Mouse (Mus musculus) heart, adult 2 months (tissue): ENCODE data around the gene Tlx1. TPM values are rescaled to one million over a fixed set of nuclear protein-coding genes. Genes with fewer than 3 reads are reported as not detected.

Experiments used
- DNase-seq, 2 experiments: peaks; one replicate each; pipeline ENCODE4 v3.0.0; 2021
- H3K27ac ChIP-seq: fragments of 200-600 bp; 2 replicates; pipeline ENCODE4 v1.8.1; 2022
- H3K27me3 ChIP-seq: fragments of 200-500 bp; 2 replicates; pipeline ENCODE4 v1.6.1; 2012; ENCODE audit warnings: mild to moderate bottlenecking, low read length, inconsistent platforms, mixed read lengths; ENCODE audit not compliant: control insufficient read depth, insufficient read depth
- H3K36me3 ChIP-seq: fragments of 200-500 bp; 2 replicates; pipeline ENCODE4 v1.6.1; 2012; ENCODE audit warnings: low read length, inconsistent platforms; ENCODE audit not compliant: control insufficient read depth, insufficient read depth
- H3K4me1 ChIP-seq: fragments of 200-500 bp; 2 replicates; pipeline ENCODE4 v1.6.1; 2011; ENCODE audit warnings: low read length; ENCODE audit not compliant: control insufficient read depth, insufficient read depth
- H3K4me3 ChIP-seq: fragments of 200-600 bp; 2 replicates; pipeline ENCODE4 v1.8.1; 2022
- H3K79me2 ChIP-seq: fragments of 200-500 bp; replicated peaks from 2 replicates; pipeline ENCODE4 v1.6.1; 2012; ENCODE audit warnings: mild to moderate bottlenecking, inconsistent platforms, low read length, moderate library complexity, mixed read lengths; ENCODE audit not compliant: control insufficient read depth, insufficient read depth
- H3K9ac ChIP-seq: fragments of 200-500 bp; 2 replicates; pipeline ENCODE4 v1.6.1; 2012; ENCODE audit warnings: low read depth, mild to moderate bottlenecking, control low read depth, inconsistent platforms, low read length, mixed read lengths
- CTCF ChIP-seq: fragments of 200-600 bp; IDR thresholded peaks from 2 replicates; pipeline ENCODE4 v1.8.1; 2022; ENCODE audit warnings: antibody characterized with exemption, mild to moderate bottlenecking, moderate library complexity
- EP300 ChIP-seq: fragments of 200-500 bp; IDR thresholded peaks from 2 replicates; pipeline ENCODE4 v1.6.1; 2011; ENCODE audit warnings: low read depth, low read length, control low read depth; ENCODE audit not compliant: insufficient read depth
- POLR2A ChIP-seq: fragments of 200-500 bp; IDR thresholded peaks from 2 replicates; pipeline ENCODE4 v1.6.1; 2011; ENCODE audit warnings: mild to moderate bottlenecking, low read depth, low read length, control low read depth; ENCODE audit not compliant: insufficient read depth
- WGBS: fragments of 180-500 bp; shearing (Covaris S2); methylation state at CpG from one replicate; pipeline ENCODE4 v1.1.7; 2018; 5-methylcytosine and 5-hydroxymethylcytosine counted together
- intact Hi-C: fragments of 180-260 bp; cut with DNase I; formaldehyde crosslinking; loops from one replicate; pipeline ENCODE4 v1.15.1; 2025
- polyA plus RNA-seq: library from polyadenylated mRNA; depleted of rRNA; stranded (reverse); fragments of >200 nt; gene quantifications from 2 replicates; pipeline ENCODE4 v1.2.3, GENCODE M21; 2012
- total RNA-seq, 2 experiments: library from RNA; stranded (reverse); gene quantifications; 2 replicates each; pipeline ENCODE4 v1.2.3; 2021

Tlx1 gene
- total and polyA plus RNA-seq, 3 experiments = 0.10 to 0.20 (median 0.11) TPM

DNA sequence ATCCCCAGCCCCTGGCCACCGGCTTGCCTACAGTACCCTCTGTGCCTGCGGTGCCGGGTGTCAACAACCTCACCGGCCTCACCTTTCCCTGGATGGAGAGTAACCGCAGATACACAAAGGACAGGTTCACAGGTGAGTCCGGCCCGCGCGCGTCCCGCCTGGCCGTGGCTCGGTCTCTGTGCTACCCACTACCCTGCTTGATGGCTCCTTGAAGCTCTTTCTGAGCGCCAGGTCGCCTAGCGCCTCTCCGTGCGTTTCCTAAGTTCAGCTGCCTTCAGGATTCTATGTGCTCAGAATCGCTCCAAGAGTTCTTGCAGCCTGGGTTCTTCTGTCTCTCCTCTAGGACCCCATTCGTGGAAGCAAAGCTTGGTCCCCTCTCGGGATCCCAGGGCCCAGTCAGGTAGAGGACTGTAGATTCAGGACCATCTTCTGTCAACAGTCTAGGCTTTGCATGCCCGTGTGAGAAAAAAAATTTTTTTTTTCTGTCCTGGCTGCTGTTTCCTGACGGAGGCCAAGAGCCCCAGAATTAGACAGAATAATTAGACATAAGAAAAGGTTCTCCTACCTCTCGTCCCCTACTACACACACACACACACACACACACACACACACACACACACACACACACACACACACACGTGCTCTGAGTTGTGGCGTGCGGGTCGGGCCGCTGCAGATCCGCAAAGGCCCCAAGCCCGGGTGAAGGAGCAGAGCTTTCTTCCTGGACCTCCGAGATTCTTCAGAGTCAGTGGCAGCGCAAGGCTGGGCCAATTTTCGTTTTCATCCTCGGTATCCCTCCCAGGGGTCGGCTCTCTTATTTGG is 1.1 kb downstream of the Tlx1 start:
- no peak for TF ChIP-seq POLR2A
- no peak for TF ChIP-seq CTCF
- no peak for TF ChIP-seq EP300
- Histone ChIP-seq H3K79me2 (no peaks in the 10 kb centered on the region), H3K27me3 (peaks cover 35% of the 10 kb centered on the region), H3K9ac (no peak overlapping the region), H3K27ac (no peak overlapping the region), H3K36me3 (no peaks in the 10 kb centered on the region), H3K4me3 (no peak overlapping the region; the same call in 1 of the 2 replicates), H3K4me1 (no peaks in the 10 kb centered on the region)
- 20% methylated on average over 36 of the region's 36 CpGs for WGBS
- no peak for DNase-seq
- intact Hi-C loops = no loop called here

GRCm38 (mm10) chr19:45152183-45152650 is 1.7 kb downstream of the Tlx1 start:
- peaks cover 32% of the 10 kb centered on the region for H3K27me3 ChIP-seq
- no peaks in the 10 kb centered on the region for H3K79me2 ChIP-seq
- H3K4me3 ChIP-seq = no peak overlapping the region
- no peak overlapping the region for H3K27ac ChIP-seq
- H3K4me1 ChIP-seq = no peaks in the 10 kb centered on the region
- H3K9ac ChIP-seq = no peak overlapping the region
- DNase-seq = no peak
- H3K36me3 ChIP-seq = no peaks in the 10 kb centered on the region
- TF ChIP-seq CTCF (no peak), POLR2A (no peak), EP300 (no peak)
- intact Hi-C loops = no loop called here
- WGBS = 58% methylated on average over 8 of the region's 8 CpGs

- Histone ChIP-seq H3K27me3 (peaks cover 31% of the 10 kb centered on the region), H3K4me3 (peak overlapping the region; percentile 33), H3K79me2 (no peaks in the 10 kb centered on the region), H3K27ac (no peak overlapping the region), H3K4me1 (no peaks in the 10 kb centered on the region), H3K9ac (peak overlapping the region; percentile 12; the same call in 1 of the 2 replicates), H3K36me3 (no peaks in the 10 kb centered on the region)
- 9% methylated on average over 44 of the region's 44 CpGs for WGBS
- TF ChIP-seq EP300 (no peak), CTCF (no peak), POLR2A (no peak)
- DNase-seq = peak in 1 of 2 experiments; percentile 27
- intact Hi-C loops = no loop called here
Observed at GRCm38 (mm10) chr19:45153311-45154058, 3.0 kb downstream of the Tlx1 start.

DNA sequence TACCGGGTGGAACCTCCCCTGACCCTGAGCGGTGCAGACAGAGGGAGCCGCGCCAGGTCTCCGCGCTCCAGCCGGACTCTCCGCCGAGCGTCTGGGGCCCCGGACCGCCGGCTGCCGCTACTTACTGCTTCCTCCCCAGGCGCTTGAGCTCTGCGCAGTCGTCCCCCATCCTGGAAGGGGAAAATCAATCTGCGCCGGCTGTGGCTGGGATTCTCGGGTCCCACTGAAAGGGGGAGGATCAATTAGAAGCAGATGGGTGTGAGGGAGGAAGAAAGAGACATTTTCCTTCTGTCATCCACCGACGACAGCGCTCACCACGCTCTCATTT is 3.5 kb downstream of the Tlx1 start:
- H3K9ac ChIP-seq = no peak overlapping the region
- H3K27me3 ChIP-seq = peaks cover 31% of the 10 kb centered on the region
- no peaks in the 10 kb centered on the region for H3K4me1 ChIP-seq
- intact Hi-C loops = no loop called here
- H3K27ac ChIP-seq = no peak overlapping the region
- TF ChIP-seq POLR2A (no peak), EP300 (no peak)
- H3K4me3 ChIP-seq = peak overlapping the region; percentile 33
- no peaks in the 10 kb centered on the region for H3K36me3 ChIP-seq
- DNase-seq = peak in 1 of 2 experiments; percentile 42
- H3K79me2 ChIP-seq = no peaks in the 10 kb centered on the region
- whole genome bisulfite sequencing = 1% methylated on average over 24 of the region's 24 CpGs

GRCm38 (mm10) chr19:45154521-45154920 is 4.0 kb downstream of the Tlx1 start:
- no peaks in the 10 kb centered on the region for H3K36me3 ChIP-seq
- H3K27ac ChIP-seq = no peak overlapping the region
- no peaks in the 10 kb centered on the region for H3K4me1 ChIP-seq
- no peak overlapping the region for H3K4me3 ChIP-seq
- H3K27me3 ChIP-seq = peaks cover 31% of the 10 kb centered on the region
- H3K9ac ChIP-seq = no peak overlapping the region
- no peaks in the 10 kb centered on the region for H3K79me2 ChIP-seq
- intact Hi-C loops = no loop called here
- WGBS = 3% methylated on average over 18 of the region's 18 CpGs
- TF ChIP-seq POLR2A (no peak), EP300 (no peak), CTCF (no peak)
- peak in 1 of 2 experiments; percentile 29 for DNase-seq

DNA sequence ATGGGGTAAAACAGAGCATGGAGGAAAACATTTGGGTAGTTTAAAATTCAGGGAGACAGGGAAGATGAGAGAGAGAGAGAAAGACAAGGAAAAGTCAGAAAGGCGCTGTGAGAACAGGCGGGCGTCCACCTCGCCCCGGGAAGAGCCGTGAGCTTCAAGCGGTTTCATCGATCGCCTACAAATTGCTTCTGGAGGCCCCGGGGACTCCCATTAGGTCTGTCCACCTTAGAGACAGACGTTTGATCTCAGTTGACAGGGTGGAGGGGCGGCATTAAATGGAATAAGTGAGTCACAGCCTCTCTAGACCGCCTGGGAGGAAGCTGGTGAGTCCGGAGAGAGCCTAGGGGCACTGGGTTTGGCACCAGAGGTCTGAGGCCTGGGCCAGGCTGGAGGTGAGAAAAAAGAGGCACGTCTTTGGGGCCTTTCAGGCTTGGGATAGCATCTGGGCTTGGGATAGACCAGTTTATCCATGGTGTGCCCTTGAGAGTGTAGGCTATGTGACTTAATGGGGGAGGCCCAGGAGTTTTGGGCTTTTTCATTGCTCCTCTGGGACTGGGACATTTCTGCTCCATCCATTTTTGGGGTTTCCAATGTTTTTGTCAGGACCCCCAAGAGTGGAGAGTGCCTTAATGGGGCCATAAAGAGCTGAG is 4.8 kb downstream of the Tlx1 start:
- WGBS = 24% methylated on average over 15 of the region's 15 CpGs

More for the DNA sequence above, 4.8 kb downstream of the Tlx1 start:
- intact Hi-C loops = loop anchor here (5.0 kb wide), 1 partner anchor 72 kb away; no protein-coding TSS in a partner anchor
- no peak for DNase-seq
- Histone ChIP-seq H3K27me3 (peaks cover 35% of the 10 kb centered on the region), H3K79me2 (no peaks in the 10 kb centered on the region), H3K4me3 (no peak overlapping the region), H3K9ac (no peak overlapping the region), H3K27ac (no peak overlapping the region), H3K4me1 (no peaks in the 10 kb centered on the region), H3K36me3 (no peaks in the 10 kb centered on the region)
- no peak for TF ChIP-seq EP300
- TF ChIP-seq POLR2A = no peak
- no peak for TF ChIP-seq CTCF
